Mouse (Mus musculus) MEL (cell line): ENCODE measurements around the gene Efna4. TPM values are rescaled to one million over a fixed set of nuclear protein-coding genes. Genes with fewer than 3 reads are reported as not detected.

Source experiments
- DNase-seq: peaks from one replicate; pipeline ENCODE4 v3.0.0; 2011; ENCODE audit warnings: low read depth, low spot score
- H3K27ac ChIP-seq: 2 replicates; pipeline ENCODE4 v1.5.1; 2012; ENCODE audit warnings: low read depth, mild to moderate bottlenecking, control low read depth, low read length, moderate library complexity; ENCODE audit not compliant: control insufficient read depth
- H3K27me3 ChIP-seq, 2 experiments: fragments of 150-350 bp in 1 of 2; sonication (generic) in 1 of 2; 2 replicates each; pipeline ENCODE4 v1.6.1; 2012; ENCODE audit warnings: low read length in 2 of 2, mild to moderate bottlenecking in 2 of 2, improper control_type of control experiment in 1 of 2, moderate library complexity in 1 of 2; ENCODE audit not compliant: insufficient read depth in 2 of 2, control insufficient read depth in 1 of 2
- H3K36me3 ChIP-seq, 2 experiments: 2 replicates each; pipeline ENCODE4 v1.6.1; 2012 to 2014; ENCODE audit warnings: low read length in 2 of 2, improper control_type of control experiment in 1 of 2, inconsistent platforms in 1 of 2, mild to moderate bottlenecking in 1 of 2; ENCODE audit not compliant: insufficient read depth in 2 of 2, control insufficient read depth in 1 of 2
- H3K4me1 ChIP-seq, 2 experiments: fragments of 150-350 bp in 1 of 2; sonication (generic) in 1 of 2; 2 replicates each; pipeline ENCODE4 v1.6.1; 2012; ENCODE audit warnings: low read length in 2 of 2, improper control_type of control experiment in 1 of 2, mild to moderate bottlenecking in 1 of 2; ENCODE audit not compliant: insufficient read depth in 2 of 2, control insufficient read depth in 1 of 2
- H3K4me3 ChIP-seq, 2 experiments: fragments of 150-350 bp in 1 of 2; sonication (generic) in 1 of 2; 2 replicates each; pipeline ENCODE4 v1.5.1; 2012; ENCODE audit warnings: low read depth in 2 of 2, low read length in 2 of 2, mild to moderate bottlenecking in 2 of 2, moderate library complexity in 2 of 2, control low read depth in 1 of 2, improper control_type of control experiment in 1 of 2; ENCODE audit not compliant: control insufficient read depth in 1 of 2, insufficient read depth in 1 of 2
- H3K79me2 ChIP-seq: 2 replicates; pipeline ENCODE4 v1.6.1; 2012; ENCODE audit warnings: mild to moderate bottlenecking, low read length, moderate library complexity; ENCODE audit not compliant: control insufficient read depth, poor library complexity, insufficient read depth
- H3K9ac ChIP-seq: 2 replicates; pipeline ENCODE4 v1.6.1; 2012; ENCODE audit warnings: low read depth, mild to moderate bottlenecking, control low read depth, low read length, moderate library complexity; ENCODE audit not compliant: control insufficient read depth, poor library complexity, severe bottlenecking
- H3K9me3 ChIP-seq: fragments of 150-350 bp; sonication (generic); replicated peaks from 2 replicates; pipeline ENCODE4 v1.6.1; 2012; ENCODE audit warnings: mild to moderate bottlenecking, low read length, improper control_type of control experiment, moderate library complexity; ENCODE audit not compliant: insufficient read depth
- CHD1 ChIP-seq: IDR thresholded peaks from 2 replicates; pipeline ENCODE4 v1.6.1; 2012; ENCODE audit warnings: low read depth, mild to moderate bottlenecking, inconsistent platforms, low read length, improper control_type of control experiment
- CHD2 ChIP-seq: IDR thresholded peaks from 2 replicates; pipeline ENCODE4 v1.6.1; 2011; ENCODE audit warnings: low read length, improper control_type of control experiment
- CTCF ChIP-seq, 3 experiments: IDR thresholded peaks in 2 of 3; conservative IDR thresholded peaks in 1 of 3; 2 replicates each; pipeline ENCODE4 v1.5.1; 2011 to 2012; ENCODE audit warnings: low read length in 3 of 3, low read depth in 2 of 3, mild to moderate bottlenecking in 2 of 3, improper control_type of control experiment in 1 of 3, inconsistent platforms in 1 of 3, mixed read lengths in 1 of 3, moderate library complexity in 1 of 3; ENCODE audit not compliant: control insufficient read depth in 1 of 3, insufficient read depth in 1 of 3, poor library complexity in 1 of 3, severe bottlenecking in 1 of 3
- E2F4 ChIP-seq: IDR thresholded peaks from 2 replicates; pipeline ENCODE4 v1.6.1; 2011; ENCODE audit warnings: low read depth, low read length, improper control_type of control experiment, borderline replicate concordance
- KAT2A ChIP-seq: conservative IDR thresholded peaks from 2 replicates; pipeline ENCODE4 v1.6.1; 2012; ENCODE audit warnings: low read depth, low read length, improper control_type of control experiment, inconsistent platforms
- MAZ ChIP-seq: IDR thresholded peaks from 2 replicates; pipeline ENCODE4 v1.6.1; 2012; ENCODE audit warnings: low read depth, mild to moderate bottlenecking, inconsistent platforms, low read length, improper control_type of control experiment
- MEF2A ChIP-seq: IDR thresholded peaks from 2 replicates; pipeline ENCODE4 v1.6.1; 2014; ENCODE audit warnings: low read depth, mild to moderate bottlenecking, inconsistent platforms, low read length, improper control_type of control experiment; ENCODE audit not compliant: poor library complexity, insufficient replicate concordance, severe bottlenecking; ENCODE audit errors: extremely low read depth
- MXI1 ChIP-seq: IDR thresholded peaks from 2 replicates; pipeline ENCODE4 v1.6.1; 2011; ENCODE audit warnings: mild to moderate bottlenecking, low read depth, low read length, improper control_type of control experiment
- NELFE ChIP-seq: IDR thresholded peaks from 2 replicates; pipeline ENCODE4 v1.6.1; 2011; ENCODE audit warnings: low read depth, low read length, improper control_type of control experiment
- NRF1 ChIP-seq: IDR thresholded peaks from 2 replicates; pipeline ENCODE4 v1.6.1; 2014; ENCODE audit warnings: low read depth, mild to moderate bottlenecking, inconsistent platforms, low read length, improper control_type of control experiment, moderate library complexity; ENCODE audit not compliant: poor library complexity, insufficient read depth, severe bottlenecking
- POLR2A ChIP-seq, 2 experiments: IDR thresholded peaks; 2 replicates each; pipeline ENCODE4 v1.6.1; 2011 to 2012; ENCODE audit warnings: low read length in 2 of 2, mild to moderate bottlenecking in 2 of 2, control low read depth in 1 of 2, improper control_type of control experiment in 1 of 2, low read depth in 1 of 2, moderate library complexity in 1 of 2; ENCODE audit not compliant: control insufficient read depth in 1 of 2, insufficient read depth in 1 of 2, poor library complexity in 1 of 2
- SIN3A ChIP-seq: IDR thresholded peaks from 2 replicates; pipeline ENCODE4 v1.6.1; 2012; ENCODE audit warnings: low read length, improper control_type of control experiment, inconsistent platforms
- TBP ChIP-seq: IDR thresholded peaks from 2 replicates; pipeline ENCODE4 v1.8.0; 2011; ENCODE audit warnings: low read depth, low read length, improper control_type of control experiment
- TCF12 ChIP-seq: IDR thresholded peaks from 2 replicates; pipeline ENCODE4 v1.6.1; 2014; ENCODE audit warnings: low read depth, mild to moderate bottlenecking, inconsistent platforms, low read length, improper control_type of control experiment, moderate library complexity
- ZC3H11A ChIP-seq: IDR thresholded peaks from 2 replicates; pipeline ENCODE4 v1.6.1; 2012; ENCODE audit warnings: low read depth, mild to moderate bottlenecking, inconsistent platforms, low read length, improper control_type of control experiment
- polyA plus RNA-seq, 2 experiments: library from polyadenylated mRNA; stranded (reverse) in 1 of 2; unstranded in 1 of 2; fragments of >175 nt in 1 of 2; fragments of >200 nt in 1 of 2; gene quantifications; 2 replicates each; pipeline versions ENCODE4 v1.2.1 to v1.2.4; 2012; ENCODE audit warnings: low replicate concordance in 2 of 2, low read depth in 1 of 2; ENCODE audit not compliant: insufficient read length in 2 of 2, insufficient read depth in 1 of 2, missing spikeins in 1 of 2
- total RNA-seq: library from RNA; depleted of rRNA; stranded (reverse); fragments of 300-350 nt; gene quantifications from 2 replicates; pipeline ENCODE4 v1.2.3, GENCODE M21; 2012

Efna4 gene
- total and polyA plus RNA-seq, 3 experiments, result 1.9 to 4.5 TPM; not detected in 1

DNA sequence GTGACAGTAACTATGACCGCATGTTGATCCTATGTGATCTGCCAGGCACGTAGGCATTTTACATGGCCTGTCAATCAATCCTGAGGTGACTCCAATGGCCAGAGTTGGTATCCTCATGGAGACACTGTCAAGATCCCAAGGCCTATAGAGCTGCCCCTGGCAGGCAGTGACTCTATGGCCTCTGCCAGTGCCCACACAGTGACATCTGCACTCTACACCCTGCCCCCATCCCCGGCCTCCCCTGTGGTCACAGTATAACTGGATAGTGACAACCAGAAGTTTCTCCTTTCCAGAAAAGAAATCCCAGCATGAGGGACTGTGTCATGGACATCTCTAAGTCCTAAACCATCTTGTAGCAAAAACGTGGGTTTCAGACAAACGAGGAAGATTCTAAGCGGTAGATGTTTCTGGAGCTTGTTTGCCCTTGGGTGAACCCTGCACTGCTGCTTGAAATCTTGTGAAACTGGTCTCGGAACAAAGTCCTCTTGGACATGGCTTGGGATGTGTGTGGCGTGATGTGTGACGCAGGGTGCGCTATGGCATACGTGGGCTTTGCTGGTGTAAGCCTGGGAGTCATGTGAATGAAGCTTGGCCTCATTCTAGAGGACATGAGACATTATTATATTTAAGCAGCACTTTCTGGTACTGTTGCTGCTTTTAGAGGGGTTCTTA is 44.4 kb downstream of the Efna4 start:
- peaks cover 12 to 22% of the 10 kb centered on the region in 2 experiments for H3K4me1 ChIP-seq
- TF ChIP-seq SIN3A (no peak), NRF1 (no peak), TCF12 (no peak), ZC3H11A (no peak), MAZ (no peak), CHD1 (no peak), E2F4 (no peak), NELFE (no peak), KAT2A (no peak), MEF2A (no peak), CTCF (IDR thresholded peaks at IDR 0.05 in 2 of 3, conservative IDR thresholded peaks at IDR 0.05 in 1 of 3; ENCODE audit: control insufficient read depth in 1 of 3, insufficient read depth in 1 of 3, low read depth in 2 of 3, low read length in 3 of 3, poor library complexity in 1 of 3, severe bottlenecking in 1 of 3) (no peak)
- TF ChIP-seq, all 39 proteins: peak for 0
- Histone ChIP-seq H3K9ac (no peak overlapping the region), H3K4me3 (no peak overlapping the region), H3K27me3 (peaks cover 0 to 2% of the 10 kb centered on the region in 2 experiments; a peak in 1 of 4 replicates), H3K36me3 (peaks cover 0 to 13% of the 10 kb centered on the region in 2 experiments; a peak in 2 of 4 replicates), H3K79me2 (no peaks in the 10 kb centered on the region), H3K9me3 (no peaks in the 10 kb centered on the region), H3K27ac (no peak overlapping the region)
- DNase-seq, result no peak

DNA sequence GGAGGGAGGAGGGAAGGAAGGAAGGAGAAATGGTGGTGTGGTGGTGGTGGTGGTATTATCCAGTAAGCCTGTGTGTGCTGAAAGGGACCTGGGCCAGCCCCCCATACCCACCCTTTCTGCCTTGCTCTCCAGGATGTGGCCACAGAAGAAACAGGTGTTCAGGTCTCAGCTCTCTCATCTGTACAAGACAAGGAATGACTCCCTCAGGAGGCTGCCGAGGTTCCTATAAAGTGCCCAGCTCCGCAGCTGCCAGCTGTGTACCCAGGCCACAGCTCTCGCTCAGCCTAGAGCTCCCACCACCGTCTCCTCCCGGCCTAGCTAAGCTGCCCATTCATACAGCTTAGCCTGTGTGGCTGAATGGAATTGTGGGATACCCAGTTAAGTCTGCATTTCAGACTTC is 45.5 kb downstream of the Efna4 start:
- Histone ChIP-seq H3K9ac (peak overlapping the region; percentile 16), H3K36me3 (peaks cover 0 to 8% of the 10 kb centered on the region in 2 experiments; a peak in 2 of 4 replicates), H3K27me3 (peaks cover 0 to 2% of the 10 kb centered on the region in 2 experiments; a peak in 2 of 4 replicates), H3K79me2 (no peaks in the 10 kb centered on the region), H3K9me3 (no peaks in the 10 kb centered on the region), H3K27ac (no peak overlapping the region), H3K4me1 (peaks cover 8 to 18% of the 10 kb centered on the region in 2 experiments), H3K4me3 (peak overlapping the region; percentile 14 to 42; a peak in 2 of 4 replicates)
- TF ChIP-seq CHD2 (no peak), TBP (no peak), MXI1 (no peak; the same call in 1 of the 2 replicates), POLR2A (IDR thresholded peaks at IDR 0.05; ENCODE audit: control insufficient read depth in 1 of 2, insufficient read depth in 1 of 2, low read depth in 1 of 2, low read length in 2 of 2, poor library complexity in 1 of 2) (no peak)
- DNase-seq, result no peak
